Mouse (Mus musculus): ENCODE data around the gene Pde5a. TPM values are rescaled to one million over a fixed set of nuclear protein-coding genes. Genes with fewer than 3 reads are reported as not detected.

The Pde5a gene
- polyA plus RNA-seq, 1 experiment = 1.3 TPM

DNA sequence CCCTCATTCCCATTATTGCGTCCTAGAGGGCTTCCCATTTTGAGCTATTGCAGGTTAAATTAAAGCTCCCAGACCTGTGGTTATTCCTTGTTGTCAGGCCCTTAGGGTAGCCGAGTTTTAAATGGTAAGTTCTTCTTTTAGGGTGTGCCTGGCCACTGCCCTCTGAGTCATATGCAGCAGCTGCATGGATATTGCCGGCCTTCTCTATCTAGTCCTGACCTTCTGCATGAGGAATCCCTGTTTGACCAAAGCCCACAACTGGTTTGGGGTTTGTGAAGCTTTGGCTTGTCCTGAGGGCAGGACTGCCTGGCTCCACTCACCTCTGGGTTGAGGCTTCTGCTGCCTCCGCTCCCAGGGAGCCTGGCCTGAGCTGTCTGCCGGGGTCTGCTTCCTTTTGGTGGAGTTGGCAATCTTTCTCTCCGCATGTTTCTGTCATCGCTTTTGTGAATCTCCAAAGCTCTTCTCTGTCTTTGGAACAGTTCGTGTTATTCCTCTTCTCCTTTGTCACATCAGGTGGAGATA, 34.6 kb downstream of the Pde5a start:
- H3K4me1 ChIP-seq (ENCODE audit: control insufficient read depth, insufficient read depth, low read length) = no peaks in the 10 kb centered on the region
- 75% methylated on average over 8 of the region's 8 CpGs for WGBS
- no peak overlapping the region for H3K27ac ChIP-seq (ENCODE audit: insufficient read depth, low read depth, low read length)
- no peaks in the 10 kb centered on the region for H3K36me3 ChIP-seq (ENCODE audit: control insufficient read depth, insufficient read depth, low read length)
- DNase-seq = no peak
- no peak overlapping the region for H3K4me3 ChIP-seq (ENCODE audit: insufficient read depth, low read depth, low read length)
- TF ChIP-seq POLR2A (IDR thresholded peaks at IDR 0.05; ENCODE audit: low read depth, low read length) (no peak), CTCF (conservative IDR thresholded peaks at IDR 0.05; ENCODE audit: insufficient read depth, insufficient read length, low read depth, low read length) (no peak)
- no peaks in the 10 kb centered on the region for H3K27me3 ChIP-seq (replicated peaks; ENCODE audit: control insufficient read depth, insufficient read depth, low read length)

DNA sequence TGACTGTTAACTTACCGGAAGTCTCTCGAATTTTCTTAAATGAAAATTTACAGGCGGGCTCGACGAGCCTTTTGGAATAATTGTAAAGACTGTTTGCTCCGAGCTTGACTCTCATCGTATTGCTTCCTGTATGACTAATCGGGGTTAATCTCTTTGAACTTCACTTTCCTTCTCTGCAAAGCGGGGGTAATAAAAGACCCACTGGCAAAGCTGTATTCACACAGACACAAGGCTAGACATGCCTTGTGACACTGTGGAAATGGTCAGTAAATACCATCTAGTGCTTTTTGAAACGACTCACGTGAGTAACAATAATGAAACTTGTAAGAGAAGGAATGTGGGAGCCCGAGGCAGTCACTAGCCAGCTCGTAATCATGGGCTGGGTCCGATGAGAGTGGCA, 35.0 kb downstream of the Pde5a start:
- WGBS = 54% methylated on average over 14 of the region's 14 CpGs
- H3K4me1 ChIP-seq (ENCODE audit: control insufficient read depth, insufficient read depth, low read length) = no peaks in the 10 kb centered on the region
- no peak for DNase-seq
- H3K27me3 ChIP-seq (replicated peaks; ENCODE audit: control insufficient read depth, insufficient read depth, low read length) = no peaks in the 10 kb centered on the region
- TF ChIP-seq POLR2A (IDR thresholded peaks at IDR 0.05; ENCODE audit: low read depth, low read length) (no peak), CTCF (conservative IDR thresholded peaks at IDR 0.05; ENCODE audit: insufficient read depth, insufficient read length, low read depth, low read length) (no peak)
- no peak overlapping the region for H3K27ac ChIP-seq (ENCODE audit: insufficient read depth, low read depth, low read length)
- H3K4me3 ChIP-seq (ENCODE audit: insufficient read depth, low read depth, low read length) = no peak overlapping the region
- no peaks in the 10 kb centered on the region for H3K36me3 ChIP-seq (ENCODE audit: control insufficient read depth, insufficient read depth, low read length)

DNA sequence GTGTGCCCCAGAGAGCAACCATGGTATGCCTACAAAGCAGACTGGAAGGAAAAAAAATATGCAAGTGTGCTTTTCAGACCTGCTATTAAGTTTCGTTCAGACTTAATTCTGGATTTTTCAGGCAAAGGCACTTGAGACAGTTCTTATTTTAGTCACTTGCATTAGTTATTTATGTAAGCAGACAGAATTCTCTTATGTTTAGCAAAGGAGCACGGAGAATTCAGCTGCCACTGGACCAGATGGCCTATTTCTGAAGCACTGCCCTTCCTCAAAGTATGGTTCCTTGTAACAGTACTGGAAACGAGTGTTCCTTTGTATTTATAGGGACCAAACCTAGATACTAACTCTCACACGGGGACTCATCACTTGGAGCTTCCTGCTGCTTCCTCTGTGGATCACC, 38.2 kb downstream of the Pde5a start:
- Histone ChIP-seq H3K36me3 (ENCODE audit: control insufficient read depth, insufficient read depth, low read length) (no peaks in the 10 kb centered on the region), H3K27me3 (replicated peaks; ENCODE audit: control insufficient read depth, insufficient read depth, low read length) (no peaks in the 10 kb centered on the region), H3K4me1 (ENCODE audit: control insufficient read depth, insufficient read depth, low read length) (no peaks in the 10 kb centered on the region), H3K4me3 (ENCODE audit: insufficient read depth, low read depth, low read length) (no peak overlapping the region), H3K27ac (ENCODE audit: insufficient read depth, low read depth, low read length) (no peak overlapping the region)
- no peak for DNase-seq
- TF ChIP-seq POLR2A (IDR thresholded peaks at IDR 0.05; ENCODE audit: low read depth, low read length) = no peak
- no peak for TF ChIP-seq CTCF (conservative IDR thresholded peaks at IDR 0.05; ENCODE audit: insufficient read depth, insufficient read length, low read depth, low read length)
- 70% methylated on average over 4 of the region's 4 CpGs for WGBS

DNA sequence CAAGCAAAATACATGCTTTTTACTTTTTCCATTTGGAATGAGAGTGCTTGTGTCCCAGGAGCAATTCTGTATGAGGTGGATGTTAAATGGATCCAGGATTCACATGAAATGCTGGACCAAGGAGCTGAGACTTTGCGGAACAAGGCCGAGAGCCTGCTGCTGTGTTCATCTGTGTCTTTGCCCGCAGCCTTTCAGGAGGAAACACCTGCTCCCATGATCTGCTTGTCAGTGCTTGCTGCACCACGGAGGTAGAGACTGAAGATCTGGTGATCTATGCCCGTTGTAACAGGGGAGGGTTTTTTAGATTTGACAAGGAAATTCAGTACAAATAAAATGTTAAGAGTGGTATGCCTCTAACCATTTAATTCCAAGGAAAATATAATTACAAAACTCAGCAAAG, 39.1 kb downstream of the Pde5a start:
- H3K27ac ChIP-seq (ENCODE audit: insufficient read depth, low read depth, low read length) = no peak overlapping the region
- DNase-seq = no peak
- 85% methylated on average over 5 of the region's 5 CpGs for WGBS
- TF ChIP-seq POLR2A (IDR thresholded peaks at IDR 0.05; ENCODE audit: low read depth, low read length) = no peak
- TF ChIP-seq CTCF (conservative IDR thresholded peaks at IDR 0.05; ENCODE audit: insufficient read depth, insufficient read length, low read depth, low read length) = no peak
- H3K36me3 ChIP-seq (ENCODE audit: control insufficient read depth, insufficient read depth, low read length) = no peaks in the 10 kb centered on the region
- no peaks in the 10 kb centered on the region for H3K27me3 ChIP-seq (replicated peaks; ENCODE audit: control insufficient read depth, insufficient read depth, low read length)
- H3K4me3 ChIP-seq (ENCODE audit: insufficient read depth, low read depth, low read length) = no peak overlapping the region
- H3K4me1 ChIP-seq (ENCODE audit: control insufficient read depth, insufficient read depth, low read length) = no peaks in the 10 kb centered on the region

DNA sequence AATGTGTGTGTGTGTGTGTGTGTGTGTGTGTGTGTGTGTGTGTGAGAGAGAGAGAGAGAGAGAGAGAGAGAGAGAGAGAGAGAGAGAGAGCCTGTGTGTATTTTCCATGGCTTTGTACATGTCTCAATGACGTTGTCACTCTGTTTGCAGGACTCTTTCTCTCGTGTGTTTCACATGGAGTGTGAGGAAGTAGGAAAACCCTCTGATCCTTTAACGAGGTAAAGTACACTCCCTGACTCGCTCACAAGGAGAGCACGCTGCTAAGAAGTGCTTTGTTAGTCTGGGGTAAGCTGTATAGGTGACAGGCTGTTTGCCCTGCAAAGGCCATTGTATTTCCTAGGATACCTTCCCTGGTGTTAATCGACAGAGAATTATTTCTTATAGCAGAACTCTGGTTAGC, 52.7 kb downstream of the Pde5a start:
- Histone ChIP-seq H3K4me1 (ENCODE audit: control insufficient read depth, insufficient read depth, low read length) (no peaks in the 10 kb centered on the region), H3K36me3 (ENCODE audit: control insufficient read depth, insufficient read depth, low read length) (no peaks in the 10 kb centered on the region), H3K4me3 (ENCODE audit: insufficient read depth, low read depth, low read length) (no peak overlapping the region), H3K27me3 (replicated peaks; ENCODE audit: control insufficient read depth, insufficient read depth, low read length) (no peaks in the 10 kb centered on the region), H3K27ac (ENCODE audit: insufficient read depth, low read depth, low read length) (no peak overlapping the region)
- TF ChIP-seq POLR2A (IDR thresholded peaks at IDR 0.05; ENCODE audit: low read depth, low read length) (no peak), CTCF (conservative IDR thresholded peaks at IDR 0.05; ENCODE audit: insufficient read depth, insufficient read length, low read depth, low read length) (no peak)
- no peak for DNase-seq
- 75% methylated on average over 6 of the region's 6 CpGs for WGBS

DNA sequence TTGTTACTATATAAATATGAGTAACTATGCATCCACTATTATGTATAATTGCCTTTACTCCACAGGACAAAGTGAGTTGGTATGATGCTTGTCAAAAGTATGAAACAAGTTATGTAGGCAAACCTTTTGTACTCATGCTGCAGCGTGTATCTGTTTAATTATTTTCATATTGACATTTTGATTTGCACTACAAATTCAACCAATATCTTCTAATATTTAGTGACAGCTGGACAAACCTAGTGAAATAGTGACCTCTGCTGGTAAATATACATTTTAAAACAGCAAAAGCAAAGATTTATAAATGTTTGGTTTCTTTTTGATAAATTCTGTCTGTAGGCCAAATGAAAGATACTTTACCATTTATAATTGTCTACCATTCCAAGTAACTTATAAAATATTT, 55.5 kb downstream of the Pde5a start:
- no peaks in the 10 kb centered on the region for H3K27me3 ChIP-seq (replicated peaks; ENCODE audit: control insufficient read depth, insufficient read depth, low read length)
- no peaks in the 10 kb centered on the region for H3K36me3 ChIP-seq (ENCODE audit: control insufficient read depth, insufficient read depth, low read length)
- no peak overlapping the region for H3K27ac ChIP-seq (ENCODE audit: insufficient read depth, low read depth, low read length)
- H3K4me3 ChIP-seq (ENCODE audit: insufficient read depth, low read depth, low read length) = no peak overlapping the region
- peak; percentile 2 for DNase-seq
- TF ChIP-seq CTCF (conservative IDR thresholded peaks at IDR 0.05; ENCODE audit: insufficient read depth, insufficient read length, low read depth, low read length) (no peak), POLR2A (IDR thresholded peaks at IDR 0.05; ENCODE audit: low read depth, low read length) (no peak)
- H3K4me1 ChIP-seq (ENCODE audit: control insufficient read depth, insufficient read depth, low read length) = no peaks in the 10 kb centered on the region
- WGBS = 44% methylated on average over 1 of the region's 1 CpGs

DNA sequence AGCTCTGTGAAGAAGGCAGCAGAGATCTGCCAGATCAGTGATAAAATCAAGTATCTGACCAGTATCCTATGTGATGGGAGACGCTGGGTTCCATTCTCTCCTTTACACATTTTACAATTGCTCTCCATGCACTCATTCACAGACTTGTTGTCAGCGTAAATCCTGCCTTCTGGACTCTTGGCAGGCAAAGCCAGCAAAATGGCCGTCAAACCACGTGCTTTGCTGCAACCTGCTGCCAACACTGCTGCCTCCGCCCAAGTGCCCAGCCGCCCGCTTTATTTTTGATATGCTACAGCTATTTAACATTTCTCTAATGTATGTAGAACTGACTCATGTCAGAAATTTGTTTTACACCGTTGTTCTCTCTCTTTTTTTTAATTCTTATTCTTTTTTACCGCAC, 59.6 kb downstream of the Pde5a start:
- no peak for TF ChIP-seq POLR2A (IDR thresholded peaks at IDR 0.05; ENCODE audit: low read depth, low read length)
- Histone ChIP-seq H3K36me3 (ENCODE audit: control insufficient read depth, insufficient read depth, low read length) (no peaks in the 10 kb centered on the region), H3K27ac (ENCODE audit: insufficient read depth, low read depth, low read length) (no peak overlapping the region), H3K4me3 (ENCODE audit: insufficient read depth, low read depth, low read length) (no peak overlapping the region), H3K27me3 (replicated peaks; ENCODE audit: control insufficient read depth, insufficient read depth, low read length) (no peaks in the 10 kb centered on the region), H3K4me1 (ENCODE audit: control insufficient read depth, insufficient read depth, low read length) (no peaks in the 10 kb centered on the region)
- WGBS = 87% methylated on average over 9 of the region's 9 CpGs
- no peak for DNase-seq

DNA sequence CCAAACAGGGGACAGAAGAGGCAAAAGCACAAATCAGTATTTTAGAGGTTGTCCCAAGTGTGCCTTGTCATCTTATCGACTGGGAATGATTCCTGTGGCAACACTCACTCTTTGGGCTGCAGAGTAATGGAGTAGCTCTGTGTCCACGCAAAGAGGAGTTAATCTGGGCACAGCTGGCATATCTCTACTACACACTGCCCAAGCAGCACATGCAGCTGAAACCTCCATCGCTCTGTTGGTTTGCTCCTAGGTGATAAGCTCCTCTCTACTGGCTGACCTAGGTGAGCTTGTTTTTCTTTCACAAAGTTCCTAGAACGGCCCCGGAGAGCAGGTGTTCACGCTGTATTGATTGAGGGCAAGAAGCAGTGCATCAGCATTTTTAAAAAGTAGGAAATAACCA, 60.8 kb downstream of the Pde5a start:
- no peaks in the 10 kb centered on the region for H3K27me3 ChIP-seq (replicated peaks; ENCODE audit: control insufficient read depth, insufficient read depth, low read length)
- 92% methylated on average over 6 of the region's 6 CpGs for WGBS
- TF ChIP-seq CTCF (conservative IDR thresholded peaks at IDR 0.05; ENCODE audit: insufficient read depth, insufficient read length, low read depth, low read length) (no peak), POLR2A (IDR thresholded peaks at IDR 0.05; ENCODE audit: low read depth, low read length) (no peak)

More for the DNA sequence above, 60.8 kb downstream of the Pde5a start:
- no peaks in the 10 kb centered on the region for H3K36me3 ChIP-seq (ENCODE audit: control insufficient read depth, insufficient read depth, low read length)
- H3K4me1 ChIP-seq (ENCODE audit: control insufficient read depth, insufficient read depth, low read length) = no peaks in the 10 kb centered on the region
- H3K4me3 ChIP-seq (ENCODE audit: insufficient read depth, low read depth, low read length) = no peak overlapping the region
- H3K27ac ChIP-seq (ENCODE audit: insufficient read depth, low read depth, low read length) = no peak overlapping the region
- no peak for DNase-seq
